Mouse (Mus musculus) frontal cortex, adult 2 months (tissue): ENCODE data around the gene Itprip. TPM values are rescaled to one million over a fixed set of nuclear protein-coding genes. Genes with fewer than 3 reads are reported as not detected.

Experiments
- DNase-seq, 2 experiments: peaks; one replicate each; pipeline ENCODE4 v3.0.0; 2022; ENCODE audit warnings: low spot score in 1 of 2; ENCODE audit errors: extremely low spot score in 1 of 2
- polyA plus RNA-seq: library from polyadenylated mRNA; depleted of rRNA; stranded (reverse); fragments of >200 nt; gene quantifications from 2 replicates; pipeline ENCODE4 v1.2.3, GENCODE M21; 2012

The Itprip gene
- polyA plus RNA-seq, 1 experiment, result 0.86 TPM

DNA sequence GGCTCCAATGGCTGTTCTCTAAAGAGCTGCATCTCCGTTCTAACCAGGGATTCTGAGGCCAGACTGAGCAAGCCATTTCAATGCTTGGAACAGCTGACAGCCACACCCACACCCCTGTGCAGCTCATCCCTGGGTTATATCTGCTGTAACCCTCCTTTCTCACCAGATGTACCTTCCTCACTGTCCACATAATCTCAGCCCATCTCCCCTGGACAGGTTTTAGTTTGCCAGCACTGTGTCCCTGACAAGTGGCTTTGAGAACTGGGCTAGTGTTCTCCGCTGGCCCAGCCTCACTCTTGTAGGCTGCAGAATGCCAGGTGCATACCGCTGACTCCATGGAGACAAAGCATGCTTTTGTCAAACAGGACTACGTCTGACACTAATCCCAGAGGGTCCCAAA, 1.7 kb downstream of the Itprip start:
- no peak for DNase-seq

DNA sequence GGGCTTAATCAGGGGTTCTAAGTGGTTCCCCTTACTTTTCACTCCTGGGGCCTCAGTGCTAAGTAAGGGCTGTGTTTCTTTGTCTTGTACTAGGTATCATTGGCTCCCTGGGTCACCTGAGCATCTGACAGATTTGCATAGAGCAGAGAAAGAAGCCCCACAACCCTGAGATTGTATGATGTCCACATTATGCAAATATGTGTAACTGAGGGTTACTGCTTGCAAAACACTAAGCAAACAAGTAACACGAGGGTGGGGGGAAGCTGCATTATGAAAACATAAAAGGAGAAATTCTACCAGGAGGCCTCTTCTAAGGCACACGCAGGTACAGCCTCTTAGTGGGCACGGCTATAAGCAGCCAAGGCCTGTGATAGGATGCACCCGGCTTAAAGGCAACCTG, 3.8 kb downstream of the Itprip start:
- no peak for DNase-seq

DNA sequence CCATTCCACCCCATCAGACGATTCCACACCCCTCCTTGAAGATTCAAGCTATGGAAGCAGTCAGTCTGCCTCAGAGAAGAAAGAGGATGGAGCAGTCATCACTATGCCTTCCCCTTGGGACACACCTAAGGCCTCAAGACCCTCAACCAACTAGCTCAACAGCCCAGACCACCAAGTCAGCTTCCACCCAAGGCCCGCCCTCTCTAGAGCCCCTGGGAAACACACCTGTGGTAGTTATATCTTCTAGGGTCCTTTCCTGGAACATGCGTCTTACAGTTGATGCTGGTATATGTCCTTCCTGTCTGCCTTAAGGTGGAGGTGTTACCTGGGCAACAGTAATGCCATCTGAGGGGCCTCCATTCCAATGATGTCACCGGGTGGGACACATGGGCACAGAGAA, 4.9 kb downstream of the Itprip start:
- no peak for DNase-seq

DNA sequence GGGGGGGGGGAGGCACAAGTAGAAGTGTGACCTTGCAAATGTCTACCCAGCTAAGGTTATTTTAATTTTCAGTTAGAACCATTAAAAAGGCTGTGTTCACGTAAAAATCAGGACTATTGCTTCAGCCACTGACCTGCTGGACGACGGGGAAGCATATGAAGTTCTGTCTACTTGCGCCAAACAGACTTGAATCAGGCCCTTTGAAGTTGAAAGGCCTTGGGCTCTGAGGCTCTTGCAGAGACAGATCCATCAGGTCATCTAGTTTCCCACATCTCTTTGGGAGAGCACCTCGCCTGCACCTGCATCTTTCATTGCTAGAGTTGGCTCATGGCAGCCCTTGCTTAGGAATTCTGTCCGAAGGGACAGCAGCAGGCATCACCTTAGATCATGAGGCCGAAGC, 5.8 kb downstream of the Itprip start:
- DNase-seq, result no peak

DNA sequence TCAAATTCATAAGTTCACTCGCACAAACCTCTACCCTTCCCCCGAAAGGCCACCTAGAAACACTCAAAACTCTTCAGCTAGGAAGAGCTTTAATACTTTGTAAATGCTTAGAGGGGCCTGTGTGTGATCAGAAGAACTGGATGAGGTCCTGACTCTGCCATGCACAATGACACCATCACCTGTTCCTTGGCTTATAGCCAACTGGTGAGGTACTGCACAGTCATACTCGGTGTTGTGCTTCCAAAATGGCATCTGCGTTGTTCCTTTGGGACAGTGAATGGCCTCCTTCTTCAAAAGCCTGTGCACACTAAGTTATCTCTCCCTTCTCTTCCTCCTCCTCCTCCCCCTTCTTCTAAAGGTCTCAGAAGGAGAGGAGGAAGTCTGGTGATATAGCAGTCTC, 8.3 kb downstream of the Itprip start:
- no peak for DNase-seq

DNA sequence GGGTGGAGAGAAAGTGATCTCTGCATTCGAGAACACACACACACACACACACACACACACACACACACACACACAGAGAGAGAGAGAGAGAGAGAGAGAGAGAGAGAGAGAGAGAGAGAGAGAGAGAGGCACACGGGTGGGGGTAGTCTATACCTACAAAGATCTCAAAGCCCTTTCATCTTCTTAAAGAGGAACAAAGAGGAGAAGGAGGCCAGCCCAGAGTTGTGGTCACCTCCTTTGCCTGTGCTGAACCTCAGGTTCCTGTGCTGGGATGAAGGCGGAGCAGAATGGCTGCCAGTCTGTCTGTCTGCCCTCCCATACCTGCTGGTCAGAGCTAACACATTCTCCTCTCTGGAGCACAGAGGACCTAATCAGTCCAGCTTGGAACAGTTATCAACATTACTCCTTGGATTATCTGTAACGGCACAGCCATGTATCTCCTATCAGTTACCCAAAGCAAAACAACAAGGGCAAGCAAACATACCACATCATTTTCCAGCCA, 8.9 kb downstream of the Itprip start:
- no peak for DNase-seq

DNA sequence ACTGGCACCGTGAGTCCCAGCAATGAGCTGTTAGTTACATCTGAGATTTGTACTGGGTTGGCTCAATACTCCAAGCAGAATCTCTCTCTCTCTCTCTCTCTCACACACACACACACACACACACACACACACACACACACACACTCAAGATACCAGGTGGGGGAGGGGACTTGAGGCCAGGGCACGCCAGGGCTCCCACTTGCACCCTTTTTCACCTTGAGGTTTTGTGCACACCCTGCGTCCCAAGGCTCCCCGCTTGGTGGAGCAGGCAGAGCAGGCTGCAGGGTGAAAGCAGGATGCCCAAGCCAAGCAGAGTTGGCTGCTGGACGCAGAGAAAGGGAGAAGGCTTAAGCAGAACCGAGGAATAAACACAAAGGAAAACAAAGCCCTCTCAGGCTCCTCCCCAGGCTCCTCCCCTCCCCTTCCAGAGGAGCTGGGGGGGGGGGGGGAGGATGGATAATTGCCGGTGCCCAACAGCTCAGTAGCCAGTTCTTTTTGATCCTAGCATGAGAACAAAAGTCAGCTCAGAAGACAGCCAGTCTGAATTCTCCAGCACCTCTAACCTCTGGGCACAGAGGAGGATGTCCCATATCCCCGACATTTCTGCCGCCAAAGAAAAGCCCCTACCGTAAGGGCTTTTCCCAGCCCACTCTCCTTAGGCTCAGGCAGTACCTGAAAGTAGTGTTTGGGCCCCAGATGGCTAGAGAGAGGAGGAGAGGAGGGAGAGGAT, 9.5 kb downstream of the Itprip start:
- DNase-seq, result no peak

DNA sequence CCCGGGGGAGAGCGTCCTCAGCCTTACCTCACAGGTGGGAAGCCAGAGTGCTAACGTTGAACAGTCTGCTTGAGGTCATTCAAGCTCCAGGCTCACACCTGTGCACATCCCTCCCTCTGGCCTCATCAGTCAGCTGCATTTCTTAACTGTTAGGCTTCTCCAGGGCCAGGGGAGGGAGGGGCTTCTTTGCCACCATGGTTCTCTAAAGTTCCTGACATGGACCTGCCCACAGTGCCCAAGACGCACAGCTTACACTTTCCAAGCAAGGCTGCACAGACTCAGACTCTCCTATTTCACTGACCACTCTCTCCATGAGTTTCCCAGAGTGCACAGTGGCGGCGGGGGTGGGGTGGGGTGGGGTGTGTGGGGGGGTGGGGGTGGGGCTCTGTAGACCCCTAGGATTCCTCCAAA, 10.1 kb downstream of the Itprip start:
- DNase-seq, result no peak

DNA sequence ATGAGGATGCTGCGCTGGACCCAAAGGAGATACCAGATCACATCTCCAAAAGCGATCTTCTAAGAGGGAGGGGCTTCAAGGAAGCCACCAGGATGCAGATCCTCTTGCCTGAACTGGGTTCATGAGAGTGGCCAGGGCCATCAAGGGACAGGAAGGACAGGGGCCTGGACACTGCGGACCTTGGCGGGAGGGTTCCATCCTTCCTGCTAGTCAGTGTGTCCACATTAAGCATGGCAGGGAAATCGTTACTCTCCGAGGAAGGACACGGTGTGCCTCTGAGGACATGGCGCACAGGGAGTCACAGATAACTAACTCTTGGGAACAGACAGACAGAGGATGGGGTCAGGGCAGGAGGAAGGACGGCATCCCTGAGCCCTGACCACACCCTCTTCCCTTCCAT, 11.5 kb downstream of the Itprip start:
- no peak for DNase-seq

DNA sequence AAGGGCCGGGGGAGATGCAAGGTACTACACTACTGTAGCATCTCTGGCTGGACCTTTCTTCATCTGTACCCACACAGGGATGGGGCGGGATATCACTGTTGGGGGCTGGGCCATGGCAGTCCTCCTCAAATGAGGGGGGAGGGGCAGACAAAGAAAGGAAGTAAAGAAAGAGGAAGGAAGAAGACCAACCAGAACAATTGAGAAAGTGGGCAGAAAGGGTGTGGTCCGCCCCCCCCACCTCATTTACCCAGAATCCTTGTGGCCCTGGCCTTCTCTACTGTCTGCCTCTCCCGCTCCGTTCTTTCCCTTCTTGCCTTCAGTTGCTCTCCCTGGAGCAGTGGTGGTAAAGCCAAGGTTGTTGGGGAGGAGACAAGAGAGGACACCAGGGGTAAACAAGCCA, 13.5 kb downstream of the Itprip start:
- no peak for DNase-seq

DNA sequence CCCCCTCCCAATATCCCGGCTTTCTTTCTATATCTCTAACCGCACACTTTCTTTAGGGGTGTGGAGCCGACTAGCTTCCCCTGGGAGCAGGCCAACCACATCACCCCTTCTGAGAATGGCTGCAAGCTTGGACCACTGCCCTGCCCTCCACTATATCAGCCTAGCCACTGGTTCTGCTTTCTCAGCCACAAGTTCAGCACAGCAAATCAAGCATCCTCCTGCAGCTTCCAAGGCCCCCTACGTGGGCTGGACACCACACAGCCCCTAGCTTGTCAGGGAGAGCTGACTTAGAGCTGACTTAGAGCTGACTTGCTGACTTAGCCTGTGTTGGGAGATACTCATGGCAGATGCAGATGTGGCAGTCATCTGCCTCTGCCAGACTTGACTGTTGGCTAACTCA, 14.0 kb downstream of the Itprip start:
- DNase-seq, result no peak

DNA sequence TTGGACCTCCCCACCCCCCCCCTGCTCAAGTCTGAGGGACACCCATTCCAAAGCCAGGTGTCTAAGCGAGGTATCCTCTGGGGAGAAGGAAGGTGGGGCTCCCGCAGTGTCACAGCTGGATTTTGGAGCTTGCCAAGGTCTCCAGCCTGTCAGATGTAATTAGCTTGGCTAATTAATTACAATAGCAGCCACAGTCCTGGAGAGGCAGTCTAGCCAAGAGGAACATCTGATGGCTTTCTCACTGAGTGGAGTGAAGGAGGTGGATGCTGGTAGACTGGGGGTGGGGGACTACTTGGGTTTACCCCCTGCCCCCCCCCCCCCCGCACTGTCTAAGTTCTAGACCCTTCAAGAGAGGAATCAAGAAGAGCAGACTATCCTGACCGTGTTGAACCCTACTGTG, 15.4 kb downstream of the Itprip start:
- DNase-seq, result no peak

DNA sequence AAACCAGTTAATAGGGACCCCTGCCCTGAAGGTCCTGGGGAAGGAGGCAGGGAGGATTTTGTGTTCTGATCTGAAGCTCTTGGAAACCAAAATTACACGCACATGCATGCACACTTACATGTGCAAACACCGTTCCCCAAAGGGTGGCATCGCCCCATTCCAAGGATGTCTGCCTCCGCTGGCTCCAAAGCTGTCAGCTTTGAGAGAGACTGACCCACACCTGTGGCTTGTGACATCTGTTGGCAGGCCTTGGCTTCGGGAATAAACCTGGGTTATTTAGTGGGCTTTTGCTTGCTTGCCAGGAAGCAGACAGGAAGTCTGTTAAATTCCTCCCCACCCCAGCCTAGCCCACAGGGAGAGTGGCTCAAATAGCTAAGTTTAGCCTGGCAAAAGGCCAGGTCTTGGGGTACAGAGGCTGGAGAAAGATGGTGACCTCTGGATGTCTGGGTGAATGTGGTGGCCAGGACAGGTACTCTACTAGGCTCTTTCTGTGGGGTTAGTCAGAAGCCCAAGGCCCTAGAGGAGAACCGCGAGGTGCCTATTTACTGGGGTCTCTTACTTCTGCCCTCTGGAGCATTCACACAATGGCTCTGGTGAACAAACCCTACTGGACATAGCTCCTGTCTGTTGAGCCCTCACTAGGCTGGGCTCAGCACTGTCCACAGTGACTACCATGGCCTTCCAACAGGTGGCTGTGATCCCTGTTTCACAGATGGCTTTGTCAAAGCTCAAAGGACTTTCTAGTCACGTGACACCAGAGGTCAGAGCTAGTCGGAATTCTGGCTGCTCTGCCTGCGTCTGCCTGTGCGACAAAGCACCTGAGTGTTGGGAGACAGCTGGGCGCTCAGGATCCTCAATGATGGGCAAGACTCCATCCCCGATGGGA, 16.5 kb downstream of the Itprip start:
- DNase-seq, result no peak

DNA sequence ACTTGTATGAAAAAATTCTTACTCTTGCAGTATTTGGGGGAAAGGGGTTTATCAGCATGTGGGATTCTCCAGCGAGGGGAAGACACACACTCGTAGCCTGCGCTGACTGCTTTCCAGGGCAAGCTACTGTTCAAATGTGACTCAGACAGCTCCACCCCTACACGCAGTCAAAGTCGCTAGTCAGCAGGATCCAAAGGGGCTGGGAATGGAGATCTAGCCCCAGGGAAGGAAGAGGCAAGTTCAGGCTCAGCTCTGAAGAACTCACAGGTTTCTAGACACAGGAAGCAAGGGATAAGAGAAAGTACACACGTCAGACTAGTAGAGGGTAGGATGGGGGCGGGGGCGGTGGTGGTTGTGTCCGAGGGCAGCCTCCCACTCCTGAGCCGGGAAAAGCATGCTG, 18.5 kb downstream of the Itprip start:
- DNase-seq, result no peak

DNA sequence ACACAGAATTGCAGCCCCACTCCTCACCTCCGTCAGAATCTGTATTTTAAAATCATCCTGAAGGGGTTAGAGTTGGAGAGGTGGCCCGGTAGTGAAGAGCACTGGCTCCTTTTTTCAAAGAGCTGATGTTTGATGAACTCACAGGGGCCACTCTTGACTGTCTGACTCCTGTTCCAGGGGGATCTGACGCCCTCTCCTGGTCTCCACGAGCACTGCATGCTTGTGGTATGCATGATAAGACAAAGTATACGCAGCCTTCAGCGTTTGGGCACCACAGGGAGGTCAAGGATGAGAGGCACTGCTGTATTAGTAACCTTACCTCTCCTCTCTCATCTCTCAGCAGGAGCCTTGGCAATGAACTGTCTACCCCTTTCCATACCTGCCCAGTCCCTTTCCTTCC, 19.1 kb downstream of the Itprip start:
- DNase-seq, result no peak

DNA sequence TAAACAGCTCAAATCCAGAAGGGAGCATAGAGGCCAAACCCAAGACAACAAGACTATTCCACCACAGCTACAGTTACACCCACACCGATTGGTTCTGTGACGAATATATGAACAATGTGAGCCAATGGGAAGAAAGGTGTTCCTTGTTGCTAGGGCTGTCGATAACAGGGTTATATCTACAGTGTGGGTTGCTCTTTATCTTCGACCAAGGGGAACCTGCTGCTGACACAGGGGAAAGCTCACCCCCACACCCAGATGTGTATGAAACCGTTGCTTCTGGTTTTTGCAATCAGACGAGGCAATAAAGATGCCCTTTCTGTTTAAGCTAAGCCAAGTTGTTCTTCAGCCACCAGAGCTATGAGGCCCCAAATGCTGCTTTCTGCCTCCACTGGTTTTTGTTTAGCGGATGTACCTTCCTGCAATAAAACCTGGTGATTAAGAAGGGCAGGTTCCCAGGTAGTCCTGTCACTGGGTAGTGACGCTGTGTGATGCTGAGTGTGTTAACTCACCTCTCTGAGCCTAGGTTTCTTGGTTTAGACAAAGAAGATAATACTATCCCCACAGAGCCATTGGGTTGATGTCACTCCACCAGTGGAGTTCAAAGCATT, 20.5 kb downstream of the Itprip start:
- no peak for DNase-seq

DNA sequence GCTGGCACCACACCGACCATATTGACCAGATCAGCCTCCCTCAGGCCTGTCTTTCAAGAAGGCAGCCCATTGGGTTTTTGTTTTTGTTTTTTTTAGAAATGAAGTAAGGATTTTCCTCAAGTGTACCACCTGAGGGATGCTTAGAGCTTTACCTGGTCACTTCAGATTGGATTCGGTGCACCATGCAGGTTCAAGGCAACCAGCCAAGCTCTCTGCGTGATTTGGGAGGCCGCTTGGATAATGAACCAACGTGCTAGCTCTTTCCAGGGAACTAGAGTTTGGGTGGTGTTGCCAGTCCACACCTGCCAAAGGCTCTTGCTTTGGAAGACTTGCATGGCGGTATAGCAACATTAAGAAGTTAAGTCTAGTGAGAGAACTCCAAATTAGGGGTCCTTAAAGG, 26.0 kb downstream of the Itprip start:
- no peak for DNase-seq

DNA sequence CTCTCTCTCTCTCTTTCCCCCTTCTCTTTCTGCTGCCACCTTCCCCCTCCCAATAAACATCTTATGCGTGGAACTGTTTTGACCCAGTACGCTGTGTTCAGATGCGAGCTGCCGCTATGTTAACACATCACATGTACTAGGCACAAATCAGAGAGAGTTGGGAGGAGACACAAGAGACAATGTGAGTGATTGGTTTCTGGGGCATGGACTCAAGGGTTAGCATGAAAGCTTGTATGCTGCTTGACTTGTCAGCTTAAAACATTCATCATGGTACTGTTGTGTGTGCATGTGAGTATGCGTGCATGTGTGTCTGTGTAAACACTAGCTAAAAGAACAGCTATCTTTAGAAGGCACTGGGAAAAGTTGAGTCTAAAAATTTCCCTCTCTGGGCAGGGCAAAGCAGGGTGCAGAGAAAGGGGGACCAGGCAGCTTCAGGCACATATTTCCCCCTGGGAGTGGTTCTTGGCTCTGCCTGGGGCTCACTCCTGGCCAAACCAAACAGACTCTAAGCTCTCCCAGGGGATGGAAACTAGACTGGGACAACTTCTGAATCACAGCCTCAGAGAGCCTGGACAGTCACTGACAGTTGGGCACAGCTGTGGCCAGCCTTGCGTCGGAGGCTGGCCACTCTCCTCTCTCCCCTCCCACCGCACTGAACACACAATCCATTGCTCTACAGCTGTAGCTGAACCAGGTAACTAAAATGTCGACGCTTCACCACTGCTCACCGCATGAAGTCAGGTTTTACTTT, 27.4 kb downstream of the Itprip start:
- DNase-seq, result no peak

DNA sequence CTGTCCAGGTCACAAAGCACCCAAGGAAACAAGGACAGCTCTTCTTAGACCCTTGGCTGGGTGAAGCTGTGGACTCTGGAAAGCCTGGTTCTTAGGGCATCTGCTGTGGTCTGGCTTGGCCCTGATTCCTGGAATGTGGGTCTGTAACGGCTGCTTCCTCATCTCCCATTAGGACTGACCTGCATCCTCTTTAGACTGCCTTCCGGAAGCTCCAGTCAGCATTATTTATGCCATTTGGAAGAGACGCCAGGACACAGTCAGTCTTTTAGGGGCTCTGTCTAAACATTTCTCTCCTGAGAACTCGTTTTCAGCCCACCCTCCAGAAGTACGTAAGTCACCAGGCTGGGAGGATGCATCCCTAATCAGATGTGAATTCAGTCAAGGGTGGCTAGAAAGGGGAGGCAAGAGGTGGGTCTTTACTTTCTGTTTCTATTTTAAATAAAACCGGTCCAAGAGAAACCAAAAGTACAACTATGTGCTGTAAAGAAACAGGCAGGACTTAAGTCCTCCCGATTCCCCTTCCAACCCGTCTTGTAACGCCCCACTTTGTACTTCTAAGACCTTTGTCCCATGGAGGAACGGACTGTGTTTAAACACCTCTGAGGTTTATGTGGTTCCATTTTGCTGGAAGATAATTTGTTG, 28.5 kb downstream of the Itprip start:
- DNase-seq, result no peak

DNA sequence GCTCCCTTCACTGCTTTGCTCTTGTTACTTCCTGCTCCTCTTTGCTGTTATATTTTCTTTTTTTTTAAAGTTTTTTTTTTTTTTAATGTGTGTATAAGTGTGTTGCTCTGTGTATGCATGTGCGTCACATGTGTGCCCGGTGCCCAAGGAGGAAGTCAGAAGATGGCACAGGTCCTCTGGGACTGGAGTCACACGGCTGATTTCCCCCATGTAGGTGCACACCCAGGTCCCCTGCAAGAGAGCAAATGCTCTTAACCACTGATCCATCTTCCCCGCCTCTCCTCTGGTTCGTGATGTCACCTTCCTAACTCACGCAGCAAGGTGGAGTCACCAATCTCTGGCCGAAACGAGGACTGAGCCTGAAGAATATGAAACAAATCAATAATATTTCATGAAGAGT, 31.1 kb downstream of the Itprip start:
- no peak for DNase-seq
